Mouse (Mus musculus) embryonic facial prominence, embryonic 12.5 days (tissue): ENCODE measurements around the gene Wnk4. TPM values are rescaled to one million over a fixed set of nuclear protein-coding genes. Genes with fewer than 3 reads are reported as not detected.
A peak's percentile ranks its signal among the peaks of the same experiment; 100 is the strongest.

Experiments used
- ATAC-seq: fragments of 200-750 bp; cut with Nextera tagmentation; 2 replicates; pipeline ENCODE4 v1.8.0; 2017; ENCODE audit not compliant: insufficient number of reproducible peaks, insufficient read depth, low FRiP score, low TSS enrichment
- H3K27ac ChIP-seq: fragments of 300-500 bp; sonication (generic); 2 replicates; pipeline ENCODE4 v1.5.1; 2016; ENCODE audit warnings: mild to moderate bottlenecking
- H3K27me3 ChIP-seq: fragments of 300-500 bp; sonication (generic); 2 replicates; pipeline ENCODE4 v1.6.1; 2016; ENCODE audit warnings: mild to moderate bottlenecking, moderate library complexity
- H3K36me3 ChIP-seq: fragments of 300-500 bp; sonication (generic); 2 replicates; pipeline ENCODE4 v1.6.1; 2016; ENCODE audit warnings: mild to moderate bottlenecking
- H3K4me1 ChIP-seq: fragments of 300-500 bp; sonication (generic); 2 replicates; pipeline ENCODE4 v1.6.1; 2016
- H3K4me2 ChIP-seq: fragments of 300-500 bp; sonication (generic); replicated peaks from 2 replicates; pipeline ENCODE4 v1.6.1; 2016; ENCODE audit warnings: mild to moderate bottlenecking, moderate library complexity
- H3K4me3 ChIP-seq: fragments of 300-500 bp; sonication (generic); 2 replicates; pipeline ENCODE4 v1.5.1; 2016; ENCODE audit warnings: mild to moderate bottlenecking
- H3K9ac ChIP-seq: fragments of 300-500 bp; sonication (generic); 2 replicates; pipeline ENCODE4 v1.6.1; 2016; ENCODE audit warnings: mild to moderate bottlenecking, moderate library complexity
- H3K9me3 ChIP-seq: fragments of 300-500 bp; sonication (generic); 2 replicates; pipeline ENCODE4 v1.6.1; 2016; ENCODE audit warnings: mild to moderate bottlenecking, moderate library complexity
- WGBS: fragments of 180-500 bp; shearing (Covaris S2); methylation state at CpG from one replicate; pipeline ENCODE4 v1.1.7; 2016; 5-methylcytosine and 5-hydroxymethylcytosine counted together
- polyA plus RNA-seq: library from polyadenylated mRNA; unstranded; fragments of >200 nt; fragmentation: Nextera tagmentation; extraction: Ambion mirVana; gene quantifications from 2 replicates; pipeline ENCODE4 v1.2.1, GENCODE M21; 2016

Gene Wnk4
- polyA plus RNA-seq, 1 experiment from 2014 or later: 8.0 TPM

DNA sequence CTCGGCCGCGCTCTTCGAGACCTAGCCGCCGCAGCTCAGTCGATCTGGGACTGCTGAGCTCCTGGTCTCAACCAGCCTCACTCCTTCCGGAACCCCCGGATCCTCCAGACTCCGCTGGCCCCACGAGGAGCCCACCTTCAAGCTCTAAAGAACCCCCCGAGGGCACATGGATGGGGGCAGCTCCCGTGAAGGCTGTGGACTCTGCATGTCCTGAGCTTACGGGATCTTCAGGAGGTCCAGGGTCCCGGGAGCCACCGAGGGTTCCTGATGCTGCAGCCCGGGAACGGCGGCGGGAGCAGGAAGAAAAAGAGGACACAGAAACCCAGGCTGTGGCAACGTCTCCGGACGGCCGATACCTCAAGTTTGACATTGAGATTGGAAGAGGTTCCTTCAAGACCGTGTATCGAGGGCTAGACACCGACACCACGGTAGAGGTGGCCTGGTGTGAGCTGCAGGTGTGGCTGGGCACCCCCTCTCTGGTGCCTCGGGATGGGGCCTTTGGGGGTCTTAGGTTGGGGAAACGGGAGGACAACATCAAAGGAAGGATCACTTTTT is 536 bp downstream of the Wnk4 start:
- H3K9ac ChIP-seq: peak overlapping the region; percentile 70
- H3K4me2 ChIP-seq: peak overlapping the region; percentile 97
- H3K27ac ChIP-seq: peak overlapping the region; percentile 80
- H3K9me3 ChIP-seq: no peaks in the 10 kb centered on the region
- H3K4me1 ChIP-seq: peaks cover 54% of the 10 kb centered on the region
- H3K27me3 ChIP-seq: peaks cover 45% of the 10 kb centered on the region
- peak overlapping the region; percentile 55 for H3K4me3 ChIP-seq
- under 1% methylated on average over 30 of the region's 30 CpGs for WGBS
- peaks cover 7% of the 10 kb centered on the region; the same call in 1 of the 2 replicates for H3K36me3 ChIP-seq
- no peak for ATAC-seq

DNA sequence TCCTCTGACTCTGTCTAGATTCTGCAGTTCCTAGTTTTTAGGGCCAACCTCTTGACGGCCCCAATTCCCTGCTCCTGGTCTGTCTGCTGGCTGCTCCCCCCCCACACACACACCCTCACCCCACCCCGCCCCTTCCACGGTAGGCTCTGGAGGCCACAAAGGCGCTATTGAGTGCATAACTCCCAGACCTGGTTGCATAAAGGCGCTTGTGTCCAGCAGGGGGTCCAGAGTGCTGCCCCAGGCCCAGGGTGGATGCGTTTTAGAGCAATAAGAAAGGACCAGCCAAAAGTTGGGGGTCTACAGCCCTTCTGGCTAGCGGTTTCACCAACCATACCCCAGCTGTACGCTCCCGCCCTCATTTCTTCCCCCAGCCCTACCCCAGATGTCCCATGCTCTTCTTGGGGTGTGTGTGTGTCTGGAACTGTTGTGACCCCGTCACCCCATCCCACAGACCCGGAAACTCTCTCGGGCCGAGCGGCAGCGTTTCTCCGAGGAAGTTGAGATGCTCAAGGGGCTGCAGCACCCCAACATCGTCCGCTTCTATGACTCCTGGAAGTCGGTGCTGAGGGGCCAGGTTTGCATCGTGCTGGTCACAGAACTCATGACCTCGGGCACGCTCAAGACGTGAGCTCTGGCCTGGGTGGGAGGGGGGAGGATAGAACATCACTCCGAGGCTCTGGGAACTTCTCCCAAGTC is 2.1 kb downstream of the Wnk4 start:
- Histone ChIP-seq H3K4me2 (peak overlapping the region; percentile 97), H3K36me3 (peaks cover 7% of the 10 kb centered on the region; the same call in 1 of the 2 replicates), H3K4me1 (peaks cover 57% of the 10 kb centered on the region), H3K27ac (no peak overlapping the region), H3K9me3 (no peaks in the 10 kb centered on the region), H3K9ac (peak overlapping the region; percentile 11; the same call in 1 of the 2 replicates), H3K27me3 (peaks cover 48% of the 10 kb centered on the region), H3K4me3 (peak overlapping the region; percentile 55)
- 1% methylated on average over 24 of the region's 24 CpGs for WGBS
- ATAC-seq: no peak

DNA sequence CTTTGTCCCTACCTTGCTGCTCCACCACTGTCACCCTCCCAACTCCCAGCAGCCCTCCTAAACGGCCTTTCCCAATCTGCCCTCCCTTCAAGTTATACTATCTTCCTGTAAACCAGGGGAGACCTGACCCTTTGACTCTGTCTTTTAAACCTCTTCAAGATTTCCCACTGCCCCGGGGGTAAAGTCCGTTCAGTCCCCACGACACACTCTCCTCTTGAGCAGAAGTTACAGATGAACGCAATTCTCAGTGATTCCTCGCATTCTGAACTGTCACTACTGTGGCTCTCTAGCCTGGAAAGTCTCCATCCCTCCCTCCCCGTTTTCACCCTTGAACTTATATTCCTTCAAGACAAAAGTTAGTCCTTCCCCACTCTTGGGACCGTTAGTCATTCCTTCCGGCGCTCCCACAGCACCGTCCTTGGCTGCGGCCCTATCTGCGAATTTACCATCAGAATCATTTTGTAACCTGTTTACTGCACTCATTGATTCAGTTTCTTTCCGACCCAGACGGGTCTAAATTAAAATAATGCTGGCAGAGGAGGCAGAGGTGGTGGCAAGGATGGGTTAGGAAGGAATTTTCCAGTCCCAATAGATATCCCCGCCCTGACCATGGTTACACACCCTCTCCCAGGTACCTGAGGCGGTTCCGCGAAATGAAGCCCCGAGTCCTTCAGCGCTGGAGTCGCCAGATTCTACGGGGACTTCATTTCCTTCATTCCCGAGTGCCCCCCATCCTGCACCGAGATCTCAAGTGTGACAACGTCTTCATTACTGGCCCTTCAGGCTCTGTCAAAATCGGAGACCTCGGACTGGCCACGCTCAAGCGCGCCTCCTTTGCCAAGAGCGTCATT is 3.0 kb downstream of the Wnk4 start:
- 2% methylated on average over 32 of the region's 32 CpGs for WGBS
- Histone ChIP-seq H3K27me3 (peaks cover 49% of the 10 kb centered on the region), H3K27ac (no peak overlapping the region), H3K4me1 (peaks cover 57% of the 10 kb centered on the region), H3K4me2 (peak overlapping the region; percentile 97), H3K9me3 (no peaks in the 10 kb centered on the region), H3K4me3 (peak overlapping the region; percentile 55; the same call in 1 of the 2 replicates), H3K36me3 (peaks cover 4% of the 10 kb centered on the region; the same call in 1 of the 2 replicates), H3K9ac (no peak overlapping the region)
- no peak for ATAC-seq

DNA sequence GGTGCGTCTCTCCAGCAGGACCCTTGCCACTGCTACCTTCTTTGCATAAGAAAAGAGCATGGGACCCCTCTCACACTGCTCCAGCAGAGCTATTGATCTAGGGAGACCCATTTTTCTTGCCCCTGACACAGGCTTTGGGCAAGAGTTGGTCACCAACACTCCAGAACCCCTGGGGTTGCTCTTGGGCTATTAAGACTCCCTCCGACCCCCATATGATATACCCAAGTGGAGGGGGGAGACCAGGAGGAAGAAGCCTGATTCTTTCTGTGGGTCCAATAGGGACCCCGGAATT is 3.6 kb downstream of the Wnk4 start:
- H3K4me2 ChIP-seq: no peak overlapping the region
- no peak for ATAC-seq
- H3K9ac ChIP-seq: no peak overlapping the region
- no peak overlapping the region for H3K4me3 ChIP-seq
- no peak overlapping the region for H3K27ac ChIP-seq
- WGBS: 8% methylated on average over 3 of the region's 3 CpGs
- H3K4me1 ChIP-seq: peaks cover 57% of the 10 kb centered on the region
- H3K9me3 ChIP-seq: no peaks in the 10 kb centered on the region
- peaks cover 4% of the 10 kb centered on the region; the same call in 1 of the 2 replicates for H3K36me3 ChIP-seq
- peaks cover 53% of the 10 kb centered on the region for H3K27me3 ChIP-seq

DNA sequence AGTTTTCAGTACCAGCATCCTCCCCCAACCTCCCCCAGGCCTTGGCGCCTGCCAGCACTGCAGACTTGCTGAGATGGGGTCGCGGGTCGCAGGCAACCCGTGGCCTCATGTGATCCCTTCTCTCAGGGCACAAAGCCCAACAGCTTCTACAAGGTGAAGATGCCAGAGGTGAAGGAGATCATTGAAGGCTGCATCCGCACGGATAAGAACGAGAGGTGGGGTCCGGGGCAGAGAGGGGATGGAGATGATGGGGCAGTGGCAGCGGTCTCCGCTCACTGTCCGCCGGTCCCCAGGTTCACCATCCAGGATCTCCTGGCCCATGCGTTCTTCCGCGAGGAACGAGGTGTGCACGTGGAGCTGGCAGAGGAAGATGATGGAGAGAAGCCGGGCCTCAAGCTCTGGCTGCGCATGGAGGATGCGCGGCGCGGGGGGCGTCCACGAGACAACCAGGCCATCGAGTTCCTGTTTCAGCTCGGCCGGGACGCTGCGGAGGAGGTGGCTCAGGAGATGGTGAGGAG is 4.6 kb downstream of the Wnk4 start:
- peak overlapping the region; percentile 35 for H3K4me3 ChIP-seq
- H3K4me1 ChIP-seq: peaks cover 46% of the 10 kb centered on the region
- peaks cover 53% of the 10 kb centered on the region for H3K27me3 ChIP-seq
- H3K9ac ChIP-seq: peak overlapping the region; percentile 32; the same call in 1 of the 2 replicates
- H3K9me3 ChIP-seq: no peaks in the 10 kb centered on the region
- H3K4me2 ChIP-seq: peak overlapping the region; percentile 52
- H3K36me3 ChIP-seq: no peaks in the 10 kb centered on the region
- no peak overlapping the region for H3K27ac ChIP-seq
- ATAC-seq: no peak
- WGBS: 1% methylated on average over 31 of the region's 31 CpGs

DNA sequence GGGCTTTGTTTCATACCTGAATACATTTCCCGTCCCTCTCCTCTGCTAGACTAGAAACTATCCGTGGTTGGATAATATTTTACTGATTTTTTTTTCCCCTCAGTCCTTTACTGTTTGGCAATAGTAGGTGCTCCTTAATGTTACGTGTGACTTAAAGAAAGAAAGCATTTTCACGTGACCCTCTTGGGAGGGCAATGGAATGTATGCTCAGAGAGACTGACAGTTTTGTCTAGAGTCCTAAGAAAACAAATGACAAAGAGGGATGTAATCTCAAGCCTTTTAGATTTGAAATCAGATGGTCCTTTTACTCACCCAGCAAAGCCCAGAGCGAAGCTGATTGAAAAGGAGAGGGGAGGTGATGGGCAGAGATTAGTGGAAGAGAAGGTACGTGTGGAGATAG is 5.5 kb downstream of the Wnk4 start:
- no peaks in the 10 kb centered on the region for H3K36me3 ChIP-seq
- H3K4me3 ChIP-seq: peak overlapping the region; percentile 35; the same call in 1 of the 2 replicates
- no peak for ATAC-seq
- H3K4me1 ChIP-seq: peaks cover 42% of the 10 kb centered on the region
- H3K27ac ChIP-seq: no peak overlapping the region
- no peak overlapping the region for H3K9ac ChIP-seq
- peak overlapping the region; percentile 52 for H3K4me2 ChIP-seq
- H3K9me3 ChIP-seq: no peaks in the 10 kb centered on the region
- WGBS: 22% methylated on average over 6 of the region's 6 CpGs
- peaks cover 53% of the 10 kb centered on the region for H3K27me3 ChIP-seq

DNA sequence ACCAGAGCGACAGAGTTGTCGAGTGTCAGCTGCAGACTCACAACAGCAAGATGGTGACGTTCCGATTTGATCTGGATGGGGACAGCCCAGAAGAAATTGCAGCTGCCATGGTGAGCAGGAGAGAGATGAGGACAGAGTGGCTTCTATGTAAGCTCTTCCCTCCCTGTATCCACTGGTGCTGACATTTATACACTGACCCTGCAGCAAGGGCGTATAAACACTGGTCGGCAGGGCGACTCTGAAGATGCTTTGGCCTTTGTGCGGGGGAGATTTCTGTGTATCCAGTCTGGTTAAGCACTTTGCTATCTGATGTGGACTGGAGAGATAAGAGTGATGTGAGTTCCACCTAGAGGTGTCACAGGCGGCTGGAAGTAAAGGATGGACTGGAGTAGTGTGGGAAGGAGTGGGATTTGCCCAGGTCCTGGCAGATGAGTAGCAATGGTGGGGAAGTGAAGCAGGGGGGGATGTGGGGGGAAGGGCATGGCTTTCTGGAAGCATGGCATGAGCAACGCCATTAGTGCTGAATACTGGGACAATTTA is 9.3 kb downstream of the Wnk4 start:
- H3K27me3 ChIP-seq: peaks cover 24% of the 10 kb centered on the region
- H3K9ac ChIP-seq: no peak overlapping the region
- no peaks in the 10 kb centered on the region for H3K9me3 ChIP-seq
- peaks cover 15% of the 10 kb centered on the region for H3K4me1 ChIP-seq
- 34% methylated on average over 10 of the region's 10 CpGs for WGBS
- H3K4me3 ChIP-seq: no peak overlapping the region
- ATAC-seq: no peak
- H3K27ac ChIP-seq: no peak overlapping the region
- H3K36me3 ChIP-seq: no peaks in the 10 kb centered on the region
- H3K4me2 ChIP-seq: no peak overlapping the region

DNA sequence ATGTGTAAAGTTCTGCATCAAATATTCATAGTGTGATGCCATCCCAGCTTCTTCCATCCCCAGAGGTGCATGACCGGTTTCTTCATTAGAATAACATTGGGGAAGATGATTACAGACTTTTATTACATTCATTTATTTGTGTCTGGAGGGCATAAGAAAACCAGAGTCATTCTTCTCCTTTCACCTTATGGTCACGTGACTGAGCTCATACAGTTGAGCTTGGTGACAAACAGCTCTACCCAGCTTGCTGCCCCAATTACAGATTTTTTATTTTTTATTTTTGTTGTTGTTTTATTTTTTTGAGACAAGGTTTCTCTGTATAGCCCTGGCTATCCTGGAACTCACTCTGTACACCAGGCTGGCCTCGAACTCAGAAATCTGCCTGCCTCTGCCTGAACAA is 12.1 kb downstream of the Wnk4 start:
- Histone ChIP-seq H3K9me3 (no peaks in the 10 kb centered on the region), H3K4me1 (peaks cover 9% of the 10 kb centered on the region), H3K36me3 (peaks cover 11% of the 10 kb centered on the region; the same call in 1 of the 2 replicates), H3K27ac (no peak overlapping the region), H3K9ac (no peak overlapping the region), H3K4me3 (no peak overlapping the region), H3K4me2 (no peak overlapping the region), H3K27me3 (0 out of 2 replicates have a peak, but pooled peaks cover 15% of the 10 kb centered on the region)
- ATAC-seq: no peak
- 81% methylated on average over 3 of the region's 3 CpGs for WGBS

DNA sequence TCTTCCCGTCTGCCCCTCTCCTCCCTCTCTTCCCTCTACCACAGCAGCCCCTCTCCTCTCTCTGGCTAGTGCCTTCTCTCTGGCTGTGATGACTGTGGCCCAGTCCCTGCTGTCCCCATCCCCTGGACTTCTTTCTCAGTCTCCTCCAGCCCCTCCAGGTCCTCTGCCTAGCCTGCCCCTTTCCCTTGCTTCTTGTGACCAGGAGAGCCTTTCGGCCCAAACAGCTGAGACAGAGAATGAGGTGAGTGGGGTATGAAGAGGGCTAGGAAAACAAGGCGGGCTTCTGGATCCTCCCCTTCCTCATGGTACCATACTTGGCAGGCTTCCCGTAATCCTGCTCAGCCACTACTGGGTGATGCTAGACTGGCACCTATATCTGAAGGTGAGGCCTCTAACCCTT is 14.9 kb downstream of the Wnk4 start:
- peaks cover 18% of the 10 kb centered on the region for H3K4me1 ChIP-seq
- ATAC-seq: no peak
- no peak overlapping the region for H3K9ac ChIP-seq
- peaks cover 11% of the 10 kb centered on the region; the same call in 1 of the 2 replicates for H3K36me3 ChIP-seq
- 0 out of 2 replicates have a peak, but pooled peaks cover 9% of the 10 kb centered on the region for H3K27me3 ChIP-seq
- no peak overlapping the region for H3K4me3 ChIP-seq
- H3K9me3 ChIP-seq: no peaks in the 10 kb centered on the region
- WGBS: 73% methylated on average over 4 of the region's 4 CpGs
- no peak overlapping the region for H3K4me2 ChIP-seq
- no peak overlapping the region for H3K27ac ChIP-seq

DNA sequence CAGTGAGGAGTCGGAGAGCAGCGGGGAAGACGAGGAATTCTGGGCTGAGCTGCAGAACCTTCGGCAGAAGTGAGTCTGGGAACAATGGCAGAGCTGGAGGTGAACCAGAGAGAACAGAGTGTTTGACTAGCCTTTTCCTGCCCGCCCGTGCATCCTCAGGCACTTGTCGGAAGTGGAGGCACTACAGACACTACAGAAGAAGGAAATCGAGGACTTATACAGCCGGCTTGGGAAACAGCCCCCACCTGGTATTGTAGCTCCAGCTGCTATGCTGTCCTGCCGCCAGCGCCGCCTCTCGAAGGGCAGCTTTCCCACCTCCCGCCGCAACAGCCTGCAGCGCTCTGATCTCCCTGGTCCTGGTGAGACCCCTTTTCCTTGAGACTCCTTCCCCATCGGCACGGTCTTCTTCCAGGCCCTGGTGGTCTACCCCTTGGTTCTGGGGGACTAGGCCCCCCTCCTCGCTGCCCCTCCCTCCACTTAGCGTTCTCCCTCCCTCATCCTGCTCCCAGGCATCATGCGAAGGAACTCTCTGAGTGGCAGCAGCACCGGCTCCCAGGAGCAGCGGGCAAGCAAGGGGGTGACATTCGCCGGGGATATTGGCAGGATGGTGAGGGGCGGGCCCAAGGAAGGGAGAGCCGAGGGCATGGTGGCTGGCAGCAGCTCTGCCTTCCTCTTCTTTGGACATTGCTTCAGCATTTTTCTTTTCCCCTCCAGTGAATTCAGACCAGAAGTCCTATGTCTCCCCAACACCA is 16.1 kb downstream of the Wnk4 start:
- 0 out of 2 replicates have a peak, but pooled peaks cover 6% of the 10 kb centered on the region for H3K27me3 ChIP-seq
- H3K4me1 ChIP-seq: peaks cover 18% of the 10 kb centered on the region
- ATAC-seq: no peak
- no peaks in the 10 kb centered on the region for H3K9me3 ChIP-seq
- 29% methylated on average over 26 of the region's 27 CpGs for WGBS
- H3K27ac ChIP-seq: no peak overlapping the region
- H3K4me2 ChIP-seq: peak overlapping the region; percentile 73
- 0 out of 2 replicates have a peak overlapping the region, but pooled peaks have one; percentile 25 for H3K9ac ChIP-seq
- peak overlapping the region; percentile 12 for H3K4me3 ChIP-seq
- peaks cover 11% of the 10 kb centered on the region; the same call in 1 of the 2 replicates for H3K36me3 ChIP-seq
